Mouse (Mus musculus): Measurements from ENCODE around the gene Rev1. TPM values are rescaled to one million over a fixed set of nuclear protein-coding genes. Genes with fewer than 3 reads are reported as not detected.
A peak's percentile ranks its signal among the peaks of the same experiment; 100 is the strongest.

Rev1 gene
- polyA plus RNA-seq (2011; ENCODE audit: insufficient read depth, insufficient read length, low replicate concordance, missing spikeins) = 13.8 and 20.1 TPM in 2 replicates

DNA sequence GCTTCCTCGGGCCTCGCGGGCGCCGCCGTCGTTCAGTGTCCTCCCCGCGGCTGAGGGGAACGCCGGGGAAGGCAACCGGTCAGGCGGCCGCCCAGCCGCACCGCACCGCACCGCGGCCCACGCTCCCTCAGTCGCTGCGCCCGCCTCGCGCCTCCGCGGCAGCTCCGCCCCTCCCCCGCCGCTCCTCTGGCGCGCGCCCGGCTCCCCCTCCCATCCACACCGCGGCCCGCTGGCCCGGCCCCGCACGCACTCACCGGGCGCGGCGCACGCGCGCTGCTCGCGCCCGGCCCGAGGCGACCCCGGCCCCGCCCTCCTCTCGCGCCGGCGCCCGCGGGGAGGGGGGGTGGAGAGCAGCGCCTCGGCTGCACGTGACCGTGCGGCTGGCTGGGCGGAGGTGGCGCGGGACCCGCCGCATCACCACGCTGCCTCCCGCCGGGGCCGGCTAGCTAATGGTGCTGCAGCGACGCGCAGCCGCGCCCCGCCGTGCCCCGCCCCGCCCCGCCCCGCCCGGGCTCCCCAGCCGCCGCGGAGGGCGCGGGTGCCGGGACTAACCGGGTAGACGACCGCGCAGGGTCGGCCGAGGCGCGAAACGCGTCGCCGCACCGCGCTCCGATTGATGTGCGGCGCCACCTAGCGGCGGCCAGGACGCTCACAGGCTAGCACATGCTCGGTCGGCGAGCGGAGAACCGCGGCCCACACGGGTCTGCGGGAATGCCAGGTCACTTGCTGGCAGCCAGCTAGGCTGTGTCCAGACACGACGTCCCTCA is at the start of gene Rev1:
TSS of gene Rev1 (minus strand) at position 301 of the 767 bp plus-strand sequence.
- H3K27ac ChIP-seq (ENCODE audit: control insufficient read depth, insufficient read depth, low read depth, low read length, poor library complexity) = peak within 1 kb of the TSS; percentile 94
- H3K4me3 ChIP-seq (replicated peaks; ENCODE audit: control insufficient read depth, low read depth, low read length) = peak within 1 kb of the TSS; percentile 89
- under 1% methylated on average over 108 of the region's 122 CpGs for WGBS
- H3K4me1 ChIP-seq (ENCODE audit: control insufficient read depth, insufficient read depth, low read length) = no peaks in the 10 kb centered on the region; the same call in 1 of the 2 replicates
- TF ChIP-seq POLR2A (IDR thresholded peaks at IDR 0.05; ENCODE audit: borderline replicate concordance, control insufficient read depth, low read depth, low read length) (peak; percentile 62; the same call in 1 of the 2 replicates), CTCF (IDR thresholded peaks at IDR 0.05; ENCODE audit: control insufficient read depth, insufficient read depth, low read length) (peak; percentile 92)

DNA sequence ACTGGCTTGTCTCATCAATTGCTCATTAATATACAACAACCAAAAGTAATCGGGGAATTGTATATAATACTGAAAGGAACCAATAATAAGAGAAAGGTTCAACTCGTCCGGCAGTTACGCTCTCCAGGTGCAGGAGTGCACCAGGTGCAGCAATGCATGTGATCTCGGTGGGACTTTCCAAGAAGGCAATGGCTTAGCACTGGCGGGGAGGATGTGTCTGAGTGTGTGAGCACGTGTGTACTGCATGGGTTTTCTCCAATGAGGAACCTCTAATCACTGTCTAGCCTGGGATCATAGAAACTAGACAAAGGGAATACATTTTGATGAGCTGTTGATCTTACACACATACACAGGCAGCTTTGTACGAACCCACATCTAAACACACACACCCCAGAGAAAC is 49.3 kb upstream of the Rev1 start:
- no peak overlapping the region for H3K4me3 ChIP-seq (replicated peaks; ENCODE audit: control insufficient read depth, low read depth, low read length)
- H3K4me1 ChIP-seq (ENCODE audit: control insufficient read depth, insufficient read depth, low read length) = no peaks in the 10 kb centered on the region
- TF ChIP-seq POLR2A (IDR thresholded peaks at IDR 0.05; ENCODE audit: borderline replicate concordance, control insufficient read depth, low read depth, low read length) (no peak), CTCF (IDR thresholded peaks at IDR 0.05; ENCODE audit: control insufficient read depth, insufficient read depth, low read length) (no peak)
- WGBS = 88% methylated on average over 8 of the region's 8 CpGs
- no peak overlapping the region for H3K27ac ChIP-seq (ENCODE audit: control insufficient read depth, insufficient read depth, low read depth, low read length, poor library complexity)

DNA sequence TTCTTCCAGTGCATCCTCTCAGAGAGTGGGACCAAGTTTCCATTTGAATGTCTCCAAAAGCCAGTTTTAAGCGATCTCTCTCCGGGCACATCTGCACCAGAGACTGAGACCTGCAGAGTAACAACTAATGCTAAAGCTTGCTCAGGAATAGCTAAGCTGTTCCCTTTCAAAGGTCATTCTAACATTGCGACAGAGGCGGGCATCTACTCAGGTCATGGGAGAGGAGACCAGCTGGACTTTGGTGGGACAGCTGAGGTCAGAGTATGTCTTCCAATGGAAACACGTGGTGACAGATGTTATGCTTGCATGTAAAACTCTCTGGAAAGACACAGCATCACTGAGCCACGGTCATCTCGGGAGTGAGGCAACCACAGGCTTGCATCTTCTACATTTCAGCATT is 46.5 kb upstream of the Rev1 start:
- Histone ChIP-seq H3K4me3 (replicated peaks; ENCODE audit: control insufficient read depth, low read depth, low read length) (no peak overlapping the region), H3K27ac (ENCODE audit: control insufficient read depth, insufficient read depth, low read depth, low read length, poor library complexity) (no peak overlapping the region), H3K4me1 (ENCODE audit: control insufficient read depth, insufficient read depth, low read length) (no peaks in the 10 kb centered on the region)
- 84% methylated on average over 7 of the region's 7 CpGs for WGBS
- TF ChIP-seq CTCF (IDR thresholded peaks at IDR 0.05; ENCODE audit: control insufficient read depth, insufficient read depth, low read length) (no peak), POLR2A (IDR thresholded peaks at IDR 0.05; ENCODE audit: borderline replicate concordance, control insufficient read depth, low read depth, low read length) (no peak)

DNA sequence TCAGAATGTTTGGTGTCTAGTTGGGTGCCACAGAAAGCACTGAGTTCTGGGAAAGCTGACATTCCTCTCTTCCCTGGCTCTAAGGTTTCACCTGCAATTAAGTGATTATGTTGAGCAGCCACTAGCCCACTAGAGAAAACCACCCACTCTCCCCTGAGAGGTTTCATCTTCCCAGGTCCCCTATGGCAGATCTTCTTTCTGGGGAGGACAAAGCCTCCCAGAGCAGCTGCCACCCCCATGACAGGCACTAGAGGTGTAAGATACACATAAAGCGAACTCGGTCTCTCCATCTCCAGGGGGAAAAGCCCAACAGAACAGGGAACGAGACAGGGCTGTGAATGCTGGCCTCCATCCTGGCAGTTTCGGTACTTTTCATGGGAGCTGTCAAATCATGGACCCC is 42.3 kb upstream of the Rev1 start:
- Histone ChIP-seq H3K4me1 (ENCODE audit: control insufficient read depth, insufficient read depth, low read length) (no peaks in the 10 kb centered on the region), H3K4me3 (replicated peaks; ENCODE audit: control insufficient read depth, low read depth, low read length) (no peak overlapping the region), H3K27ac (ENCODE audit: control insufficient read depth, insufficient read depth, low read depth, low read length, poor library complexity) (no peak overlapping the region)
- 75% methylated on average over 4 of the region's 4 CpGs for WGBS
- no peak for TF ChIP-seq POLR2A (IDR thresholded peaks at IDR 0.05; ENCODE audit: borderline replicate concordance, control insufficient read depth, low read depth, low read length)
- no peak for TF ChIP-seq CTCF (IDR thresholded peaks at IDR 0.05; ENCODE audit: control insufficient read depth, insufficient read depth, low read length)

DNA sequence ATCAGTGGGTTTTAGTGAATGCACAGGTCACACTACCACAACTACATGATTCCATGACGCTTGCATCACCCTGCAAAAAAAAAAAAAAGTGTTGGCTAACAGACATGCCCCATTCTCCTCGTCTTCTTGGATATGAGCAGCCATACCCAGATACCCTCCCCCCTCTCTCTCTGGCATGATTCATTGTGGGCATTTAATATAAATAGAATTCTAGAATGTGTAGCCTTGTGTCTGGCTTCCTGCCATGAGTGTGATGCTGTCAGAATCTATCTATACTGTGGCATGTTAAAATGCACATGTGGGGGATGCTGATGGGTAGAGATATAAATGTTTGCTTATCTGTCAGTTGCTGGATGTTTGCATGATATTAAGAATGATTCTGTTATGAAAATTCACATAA is 36.1 kb upstream of the Rev1 start:
- no peaks in the 10 kb centered on the region for H3K4me1 ChIP-seq (ENCODE audit: control insufficient read depth, insufficient read depth, low read length)
- 58% methylated on average over 2 of the region's 2 CpGs for WGBS
- no peak overlapping the region for H3K27ac ChIP-seq (ENCODE audit: control insufficient read depth, insufficient read depth, low read depth, low read length, poor library complexity)
- no peak overlapping the region for H3K4me3 ChIP-seq (replicated peaks; ENCODE audit: control insufficient read depth, low read depth, low read length)
- no peak for TF ChIP-seq CTCF (IDR thresholded peaks at IDR 0.05; ENCODE audit: control insufficient read depth, insufficient read depth, low read length)
- no peak for TF ChIP-seq POLR2A (IDR thresholded peaks at IDR 0.05; ENCODE audit: borderline replicate concordance, control insufficient read depth, low read depth, low read length)

DNA sequence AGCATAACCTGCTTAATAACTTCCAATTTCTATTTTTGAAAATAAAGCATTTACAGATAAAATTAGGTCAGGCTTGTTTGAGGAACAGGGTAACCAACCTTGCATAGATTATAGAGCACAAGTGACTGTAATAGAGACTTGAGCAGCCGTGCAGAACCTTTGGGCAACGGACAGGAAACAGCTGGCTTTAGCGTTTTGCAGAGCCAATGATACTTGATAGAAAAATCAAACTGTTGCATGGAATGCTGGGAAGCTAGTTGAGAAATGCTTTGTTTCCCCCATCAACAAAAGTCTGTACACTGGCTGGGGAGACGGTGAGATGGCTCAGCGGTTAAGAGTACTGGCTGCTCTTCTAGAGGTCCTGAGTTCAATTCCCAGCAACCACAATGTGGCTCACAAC is 20.5 kb upstream of the Rev1 start:
- WGBS = 58% methylated on average over 5 of the region's 5 CpGs
- H3K27ac ChIP-seq (ENCODE audit: control insufficient read depth, insufficient read depth, low read depth, low read length, poor library complexity) = no peak overlapping the region
- TF ChIP-seq POLR2A (IDR thresholded peaks at IDR 0.05; ENCODE audit: borderline replicate concordance, control insufficient read depth, low read depth, low read length) = no peak
- no peak for TF ChIP-seq CTCF (IDR thresholded peaks at IDR 0.05; ENCODE audit: control insufficient read depth, insufficient read depth, low read length)
- no peaks in the 10 kb centered on the region for H3K4me1 ChIP-seq (ENCODE audit: control insufficient read depth, insufficient read depth, low read length)
- no peak overlapping the region for H3K4me3 ChIP-seq (replicated peaks; ENCODE audit: control insufficient read depth, low read depth, low read length)

DNA sequence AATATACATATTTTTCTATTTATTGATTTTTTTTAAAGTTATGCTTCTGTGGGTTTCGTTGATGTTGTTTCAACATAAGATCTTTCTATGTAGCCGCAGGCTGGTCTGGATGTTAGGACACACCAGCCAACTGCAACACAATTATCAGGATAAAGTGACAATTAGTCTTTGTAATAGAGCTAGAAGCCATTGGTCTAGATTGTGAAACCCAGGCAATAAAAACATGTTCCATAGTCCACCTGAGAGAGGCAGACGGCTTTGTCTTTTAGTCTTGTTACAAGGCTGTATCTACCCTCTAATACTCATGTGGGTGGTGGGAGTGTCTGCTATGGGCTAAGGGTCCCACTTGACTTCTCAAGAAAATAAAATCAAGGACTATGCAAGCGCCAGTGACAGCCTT is 16.4 kb upstream of the Rev1 start:
- Histone ChIP-seq H3K4me3 (replicated peaks; ENCODE audit: control insufficient read depth, low read depth, low read length) (no peak overlapping the region), H3K4me1 (ENCODE audit: control insufficient read depth, insufficient read depth, low read length) (no peaks in the 10 kb centered on the region), H3K27ac (ENCODE audit: control insufficient read depth, insufficient read depth, low read depth, low read length, poor library complexity) (no peak overlapping the region)
- TF ChIP-seq CTCF (IDR thresholded peaks at IDR 0.05; ENCODE audit: control insufficient read depth, insufficient read depth, low read length) = no peak
- TF ChIP-seq POLR2A (IDR thresholded peaks at IDR 0.05; ENCODE audit: borderline replicate concordance, control insufficient read depth, low read depth, low read length) = no peak
- 82% methylated on average over 4 of the region's 4 CpGs for WGBS

DNA sequence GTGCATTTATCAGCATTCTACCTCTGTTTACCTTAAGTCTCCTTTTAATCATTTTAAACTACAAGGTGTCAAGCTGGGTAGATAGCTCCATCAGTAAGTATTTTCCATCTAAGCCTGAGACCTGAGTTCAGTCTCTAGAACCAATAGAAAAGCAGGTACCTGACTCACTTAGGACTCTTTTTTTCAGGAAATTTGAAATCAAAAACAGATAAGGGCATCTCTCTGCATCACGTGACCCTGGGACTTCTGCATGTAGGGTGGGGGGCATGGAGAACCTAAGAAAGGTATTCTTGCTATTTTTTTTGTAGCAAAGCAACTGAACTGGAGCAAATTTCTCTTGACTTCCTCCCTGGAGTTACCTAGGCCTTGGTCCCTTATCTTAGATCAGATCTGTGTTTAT is 11.8 kb upstream of the Rev1 start:
- H3K4me1 ChIP-seq (ENCODE audit: control insufficient read depth, insufficient read depth, low read length) = peaks cover 3% of the 10 kb centered on the region; the same call in 1 of the 2 replicates
- no peak overlapping the region for H3K27ac ChIP-seq (ENCODE audit: control insufficient read depth, insufficient read depth, low read depth, low read length, poor library complexity)
- no peak overlapping the region for H3K4me3 ChIP-seq (replicated peaks; ENCODE audit: control insufficient read depth, low read depth, low read length)
- 68% methylated on average over 1 of the region's 1 CpGs for WGBS
- TF ChIP-seq CTCF (IDR thresholded peaks at IDR 0.05; ENCODE audit: control insufficient read depth, insufficient read depth, low read length) = no peak
- TF ChIP-seq POLR2A (IDR thresholded peaks at IDR 0.05; ENCODE audit: borderline replicate concordance, control insufficient read depth, low read depth, low read length) = no peak

Data from bone marrow, adult 2 months (tissue).